Mouse (Mus musculus) kidney, embryonic 14.5 days (tissue): ENCODE measurements around the gene Efnb3. TPM values are rescaled to one million over a fixed set of nuclear protein-coding genes. Genes with fewer than 3 reads are reported as not detected.

Experiments
- ATAC-seq: fragments of 200-750 bp; cut with Nextera tagmentation; 2 replicates; pipeline ENCODE4 v1.8.0; 2017; ENCODE audit warnings: moderate number of reproducible peaks, mild to moderate bottlenecking, moderate TSS enrichment, moderate library complexity; ENCODE audit not compliant: low FRiP score, low TSS enrichment
- H3K27ac ChIP-seq: fragments of 300-500 bp; sonication (generic); 2 replicates; pipeline ENCODE4 v1.5.1; 2014; ENCODE audit warnings: low read depth, mild to moderate bottlenecking, low read length, moderate library complexity, mixed read lengths
- H3K27me3 ChIP-seq: fragments of 300-500 bp; sonication (generic); 2 replicates; pipeline ENCODE4 v1.6.1; 2014; ENCODE audit warnings: mild to moderate bottlenecking, low read length; ENCODE audit not compliant: control insufficient read depth, insufficient read depth
- H3K36me3 ChIP-seq: fragments of 300-500 bp; sonication (generic); 2 replicates; pipeline ENCODE4 v1.6.1; 2014; ENCODE audit warnings: low read length, mixed read lengths; ENCODE audit not compliant: control insufficient read depth, insufficient read depth
- H3K4me1 ChIP-seq: fragments of 300-500 bp; sonication (generic); 2 replicates; pipeline ENCODE4 v1.6.1; 2014; ENCODE audit warnings: low read length, mixed read lengths; ENCODE audit not compliant: control insufficient read depth, insufficient read depth
- H3K4me2 ChIP-seq: fragments of 300-500 bp; sonication (generic); replicated peaks from 2 replicates; pipeline ENCODE4 v1.6.1; 2014; ENCODE audit warnings: low read depth, mild to moderate bottlenecking, low read length
- H3K4me3 ChIP-seq: fragments of 300-500 bp; sonication (generic); 2 replicates; pipeline ENCODE4 v1.5.1; 2014; ENCODE audit warnings: mild to moderate bottlenecking, low read length
- H3K9ac ChIP-seq: fragments of 300-500 bp; sonication (generic); 2 replicates; pipeline ENCODE4 v1.6.1; 2014; ENCODE audit warnings: low read depth, mild to moderate bottlenecking, low read length, moderate library complexity
- H3K9me3 ChIP-seq: fragments of 300-500 bp; sonication (generic); 2 replicates; pipeline ENCODE4 v1.6.1; 2016; ENCODE audit warnings: low read length; ENCODE audit not compliant: control insufficient read depth
- WGBS: fragments of 180-500 bp; shearing (Covaris S2); extraction: QIAGEN DNeasy Blood & Tissue Kit; methylation state at CpG from one replicate; pipeline ENCODE4 v1.1.7; 2014; 5-methylcytosine and 5-hydroxymethylcytosine counted together
- polyA plus RNA-seq: library from polyadenylated mRNA; unstranded; fragments of >200 nt; fragmentation: Nextera tagmentation; extraction: Ambion mirVana; gene quantifications from 2 replicates; pipeline ENCODE4 v1.2.1, GENCODE M21; 2014

The Efnb3 gene
- polyA plus RNA-seq, 1 experiment from 2014 or later, result 3.9 TPM

DNA sequence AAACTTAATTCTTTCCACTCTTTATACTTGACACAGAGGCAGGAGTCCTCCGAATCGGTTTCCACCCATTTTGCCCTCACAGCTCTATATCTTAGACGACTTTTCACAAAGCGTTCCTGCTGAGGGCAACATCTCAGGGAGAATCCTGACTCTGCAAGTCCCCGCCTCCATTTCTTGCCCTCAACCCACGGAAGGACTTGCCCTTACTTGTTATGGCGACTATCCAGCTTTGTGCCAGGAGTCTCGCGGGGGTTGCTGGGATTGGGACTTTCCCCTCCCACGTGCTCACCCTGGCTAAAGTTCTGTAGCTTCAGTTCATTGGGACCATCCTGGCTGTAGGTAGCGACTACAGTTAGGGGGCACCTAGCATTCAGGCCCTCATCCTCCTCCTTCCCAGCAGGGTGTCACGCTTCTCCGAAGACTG lies 20.1 kb upstream of the Efnb3 start, which contains the start of the genes Wrap53 and Trp53:
TSS of gene Wrap53 (minus strand) at position 165 of the 424 bp plus-strand sequence.
TSS of gene Trp53 (plus strand) at position 269 of the 424 bp plus-strand sequence.
- whole genome bisulfite sequencing, result under 1% methylated on average over 13 of the region's 13 CpGs
- Histone ChIP-seq H3K4me3 (peak within 1 kb of the TSS; percentile 83), H3K4me2 (peak within 1 kb of the TSS; percentile 93), H3K27me3 (no peaks in the 10 kb centered on the region), H3K36me3 (peaks cover 21% of the 10 kb centered on the region; the same call in 1 of the 2 replicates), H3K9ac (peak within 1 kb of the TSS; percentile 90), H3K4me1 (peaks cover 29% of the 10 kb centered on the region), H3K27ac (peak within 1 kb of the TSS; percentile 97), H3K9me3 (no peaks in the 10 kb centered on the region)
- ATAC-seq, result peak; percentile 65

DNA sequence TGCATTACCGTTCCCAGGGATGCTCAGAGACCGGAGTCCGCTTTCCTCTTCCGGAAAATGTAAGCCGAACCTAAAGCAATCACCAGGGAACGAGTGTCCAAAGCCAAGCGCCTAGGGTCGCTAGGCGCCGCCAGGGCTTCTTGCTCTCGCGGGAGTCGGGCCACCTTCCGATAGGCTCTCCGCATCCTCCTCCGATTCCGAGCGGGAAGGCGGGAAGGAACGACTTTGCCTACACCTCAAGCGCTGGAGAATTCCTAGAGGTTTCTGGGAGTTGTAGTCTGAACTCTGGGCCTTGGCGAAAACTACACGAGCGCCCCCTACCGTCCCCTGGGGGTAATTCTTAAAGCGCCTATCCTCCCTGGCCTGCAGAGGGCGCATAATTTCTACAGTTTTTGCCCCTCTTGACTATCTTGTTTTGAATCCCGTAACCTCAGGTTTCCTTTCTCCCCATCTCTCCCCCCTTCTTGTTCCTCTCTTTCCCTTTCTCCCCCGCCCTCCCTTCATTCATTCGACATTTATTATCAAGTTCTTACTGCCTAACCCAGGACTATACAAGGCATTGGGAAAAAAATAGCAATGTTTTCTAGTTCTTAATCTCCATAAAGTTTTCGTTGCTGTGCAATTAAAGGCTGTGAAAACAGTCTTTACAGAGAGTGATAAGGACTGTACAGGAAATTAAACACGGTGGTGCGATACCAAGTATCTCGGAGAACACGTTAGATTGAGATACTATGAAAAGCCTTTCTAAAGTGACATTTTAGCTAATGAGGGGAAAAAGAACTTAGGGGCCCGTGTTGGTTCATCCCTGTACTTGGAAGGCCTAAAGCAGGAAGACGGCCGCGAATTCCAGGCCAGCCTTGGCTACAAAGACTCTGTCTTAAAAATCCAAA lies 19.4 kb upstream of the Efnb3 start:
- Histone ChIP-seq H3K27ac (peak overlapping the region; percentile 97), H3K4me3 (peak overlapping the region; percentile 83), H3K36me3 (peaks cover 15% of the 10 kb centered on the region; the same call in 1 of the 2 replicates), H3K27me3 (no peaks in the 10 kb centered on the region), H3K4me1 (peaks cover 29% of the 10 kb centered on the region), H3K4me2 (peak overlapping the region; percentile 93), H3K9me3 (no peaks in the 10 kb centered on the region), H3K9ac (peak overlapping the region; percentile 90)
- peak; percentile 90 for ATAC-seq
- 2% methylated on average over 39 of the region's 39 CpGs for WGBS

DNA sequence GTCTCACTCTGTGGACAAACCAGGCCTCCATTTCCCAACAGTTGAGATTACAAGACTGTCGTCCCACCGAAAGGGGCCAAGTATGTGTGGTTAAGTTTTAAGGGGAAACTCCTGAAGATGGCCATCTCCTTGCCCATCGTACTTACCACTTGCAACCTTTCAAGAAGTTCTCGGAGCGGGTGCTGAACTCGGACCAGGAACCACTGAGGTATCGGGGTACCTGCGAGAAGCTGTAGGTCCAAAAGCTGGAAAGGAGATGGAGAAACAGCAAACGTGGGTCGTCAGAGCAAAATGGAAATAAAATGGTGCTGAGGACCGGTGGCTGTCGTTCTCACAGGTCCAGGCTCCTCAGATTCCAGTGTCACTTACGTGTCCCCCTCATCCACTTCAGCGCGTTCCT lies 18.3 kb upstream of the Efnb3 start:
- Histone ChIP-seq H3K4me1 (peaks cover 27% of the 10 kb centered on the region), H3K27me3 (no peaks in the 10 kb centered on the region), H3K36me3 (peaks cover 16% of the 10 kb centered on the region; the same call in 1 of the 2 replicates), H3K4me2 (peak overlapping the region; percentile 93), H3K27ac (no peak overlapping the region), H3K9ac (peak overlapping the region; percentile 90), H3K4me3 (peak overlapping the region; percentile 83), H3K9me3 (no peaks in the 10 kb centered on the region)
- WGBS, result 11% methylated on average over 15 of the region's 15 CpGs
- ATAC-seq, result no peak

DNA sequence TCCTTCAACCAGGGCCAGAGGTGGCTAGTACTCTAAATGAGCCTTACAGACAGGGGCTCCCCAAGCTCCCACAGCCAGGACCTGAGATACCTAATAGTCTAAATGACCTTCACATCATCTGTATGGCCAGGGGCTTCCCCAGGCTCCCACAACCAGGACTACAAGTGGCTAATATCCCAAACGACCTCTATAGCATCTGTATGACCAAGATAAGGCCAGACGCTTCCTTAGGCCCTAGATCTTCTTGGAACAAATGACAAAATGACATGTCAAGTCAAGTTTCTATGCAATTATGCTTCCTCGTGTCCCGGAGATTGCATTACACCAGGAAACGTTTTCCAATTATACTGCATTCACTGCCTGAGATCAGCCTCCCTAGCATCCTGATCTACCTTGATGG lies 16.3 kb upstream of the Efnb3 start:
- Histone ChIP-seq H3K9ac (no peak overlapping the region), H3K36me3 (peaks cover 17% of the 10 kb centered on the region; the same call in 1 of the 2 replicates), H3K27ac (no peak overlapping the region), H3K9me3 (no peaks in the 10 kb centered on the region), H3K4me2 (no peak overlapping the region), H3K27me3 (no peaks in the 10 kb centered on the region), H3K4me1 (peaks cover 18% of the 10 kb centered on the region), H3K4me3 (no peak overlapping the region)
- 76% methylated on average over 5 of the region's 5 CpGs for WGBS
- no peak for ATAC-seq

DNA sequence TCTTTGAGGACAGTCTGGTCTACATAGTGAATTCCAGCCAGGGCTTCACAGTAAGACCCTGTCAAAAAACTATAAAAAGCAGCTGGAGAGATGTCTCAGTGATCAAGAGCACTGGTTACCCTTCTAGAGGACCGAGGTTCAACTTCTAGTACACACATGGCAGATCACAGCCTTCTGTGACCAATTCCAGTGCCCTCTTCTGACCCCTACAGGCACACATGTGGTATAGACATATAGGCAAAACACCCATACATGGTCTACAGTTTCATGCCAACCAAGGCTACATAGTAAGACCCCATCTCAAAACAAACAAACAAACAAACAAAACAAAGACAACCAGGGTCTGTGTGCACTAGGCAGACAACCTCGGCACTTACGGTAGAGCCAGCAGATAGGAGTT lies 15.2 kb upstream of the Efnb3 start:
- Histone ChIP-seq H3K4me1 (peaks cover 18% of the 10 kb centered on the region), H3K4me3 (no peak overlapping the region), H3K36me3 (peaks cover 28% of the 10 kb centered on the region; the same call in 1 of the 2 replicates), H3K27me3 (no peaks in the 10 kb centered on the region), H3K27ac (no peak overlapping the region), H3K4me2 (no peak overlapping the region), H3K9me3 (no peaks in the 10 kb centered on the region), H3K9ac (no peak overlapping the region)
- 63% methylated on average over 3 of the region's 3 CpGs for WGBS
- no peak for ATAC-seq

DNA sequence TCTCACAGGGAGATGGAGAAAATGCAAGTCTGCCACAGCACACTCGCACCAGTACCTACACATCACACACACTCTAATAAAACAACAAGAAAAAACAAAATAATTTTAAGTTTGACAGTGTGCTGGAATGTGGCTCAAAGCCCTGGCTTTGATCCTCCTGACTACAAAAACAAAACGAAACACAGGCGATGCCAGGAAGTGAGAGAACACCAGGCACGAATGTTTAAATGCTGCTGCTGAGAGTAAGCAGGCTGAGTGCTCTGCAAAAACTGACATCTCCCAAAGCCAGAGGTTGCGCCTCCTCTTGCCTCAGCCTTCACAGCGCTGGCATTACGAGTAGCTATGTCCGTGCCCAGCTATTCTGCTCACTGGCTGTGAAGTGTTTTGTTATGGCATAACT lies 5.1 kb upstream of the Efnb3 start:
- Histone ChIP-seq H3K9ac (no peak overlapping the region), H3K36me3 (peaks cover 43% of the 10 kb centered on the region), H3K27me3 (no peaks in the 10 kb centered on the region), H3K4me2 (no peak overlapping the region), H3K4me1 (peaks cover 13% of the 10 kb centered on the region), H3K4me3 (no peak overlapping the region), H3K27ac (no peak overlapping the region), H3K9me3 (no peaks in the 10 kb centered on the region)
- 62% methylated on average over 8 of the region's 8 CpGs for WGBS
- ATAC-seq, result no peak

DNA sequence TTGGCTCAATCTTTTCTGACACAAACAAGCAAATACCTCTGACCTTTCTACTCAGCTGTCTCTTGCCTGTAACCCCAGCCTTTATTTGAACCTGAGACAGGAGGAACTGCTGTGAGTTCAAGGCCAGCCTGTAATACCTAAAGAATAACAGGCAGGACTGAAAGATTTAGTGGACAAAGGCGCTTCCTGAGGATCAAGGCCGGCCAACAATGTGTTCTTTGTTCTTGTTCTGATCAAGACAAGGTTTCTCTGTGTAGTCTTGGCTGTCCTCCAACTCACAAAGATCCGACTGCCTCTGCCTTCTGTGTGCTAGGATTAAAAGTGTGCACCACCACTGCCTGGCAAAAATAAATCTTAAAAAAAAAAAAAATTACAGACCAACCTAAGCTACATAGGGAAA lies 4.4 kb upstream of the Efnb3 start:
- peaks cover 38% of the 10 kb centered on the region for H3K36me3 ChIP-seq
- 61% methylated on average over 3 of the region's 3 CpGs for WGBS
- H3K4me2 ChIP-seq, result no peak overlapping the region
- H3K27ac ChIP-seq, result no peak overlapping the region
- H3K9ac ChIP-seq, result no peak overlapping the region
- H3K9me3 ChIP-seq, result no peaks in the 10 kb centered on the region
- no peaks in the 10 kb centered on the region for H3K27me3 ChIP-seq
- peaks cover 20% of the 10 kb centered on the region for H3K4me1 ChIP-seq
- ATAC-seq, result no peak
- no peak overlapping the region for H3K4me3 ChIP-seq

DNA sequence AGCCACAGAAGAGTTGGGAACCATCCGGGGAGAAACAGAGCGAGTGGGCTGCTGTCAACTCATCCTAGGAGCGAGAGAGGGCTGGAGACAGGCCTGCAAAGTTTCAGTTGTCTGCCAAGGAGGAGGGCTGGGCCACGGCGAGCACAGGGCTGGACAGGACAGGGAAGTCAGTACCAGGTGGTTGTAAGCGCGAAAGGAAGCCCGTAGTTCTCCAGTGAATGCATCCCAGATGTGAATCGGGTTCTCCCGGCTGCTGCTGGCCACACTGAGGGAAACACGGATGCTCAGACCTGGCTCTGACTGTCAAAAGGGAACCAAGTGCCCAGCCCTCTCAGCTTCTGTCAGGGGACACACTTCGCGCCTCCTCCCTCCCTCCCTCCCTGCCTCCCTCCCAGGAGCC lies 3.4 kb upstream of the Efnb3 start:
- peaks cover 38% of the 10 kb centered on the region for H3K36me3 ChIP-seq
- WGBS, result 89% methylated on average over 13 of the region's 13 CpGs

More for the DNA sequence above, 3.4 kb upstream of the Efnb3 start:
- Histone ChIP-seq H3K9ac (no peak overlapping the region), H3K4me1 (peaks cover 28% of the 10 kb centered on the region), H3K27me3 (no peaks in the 10 kb centered on the region), H3K4me2 (no peak overlapping the region), H3K9me3 (no peaks in the 10 kb centered on the region), H3K27ac (no peak overlapping the region), H3K4me3 (no peak overlapping the region)
- no peak for ATAC-seq
